Mouse (Mus musculus): ENCODE measurements around the gene Thrap3. TPM values are rescaled to one million over a fixed set of nuclear protein-coding genes. Genes with fewer than 3 reads are reported as not detected.

Thrap3 gene
- polyA plus RNA-seq, 1 experiment from 2014 or later: 255 TPM

DNA sequence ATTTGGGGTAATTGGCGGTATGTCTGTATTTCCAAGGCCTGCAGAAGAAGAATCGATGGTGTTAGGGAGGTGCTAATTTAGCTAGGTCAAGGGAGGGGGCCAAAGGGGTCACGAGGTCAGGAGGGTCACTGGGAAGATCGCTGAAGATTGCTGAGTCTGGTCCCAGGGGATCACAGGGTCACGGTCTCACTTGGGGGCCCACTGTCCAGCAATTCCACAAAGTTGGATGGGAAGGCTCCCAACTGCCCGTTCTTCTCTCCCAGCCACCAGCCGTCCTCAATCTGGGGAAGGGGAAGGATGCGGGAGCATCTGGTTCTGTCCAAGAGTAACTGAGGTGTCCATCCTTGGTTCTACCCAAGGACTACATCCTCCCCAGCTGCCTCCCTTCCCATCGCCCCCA is 40.6 kb downstream of the Thrap3 start:
- H3K27ac ChIP-seq: no peak overlapping the region
- no peaks in the 10 kb centered on the region for H3K27me3 ChIP-seq
- H3K4me3 ChIP-seq: peak overlapping the region; percentile 48; the same call in 1 of the 2 replicates
- ATAC-seq (ENCODE audit: low FRiP score): peak; percentile 18; the same call in 1 of the 2 replicates
- peak overlapping the region; percentile 98 for H3K4me2 ChIP-seq (replicated peaks)
- H3K9ac ChIP-seq: no peak overlapping the region; the same call in 1 of the 2 replicates
- H3K36me3 ChIP-seq: peaks cover 17% of the 10 kb centered on the region
- no peaks in the 10 kb centered on the region for H3K9me3 ChIP-seq (replicated peaks)
- H3K4me1 ChIP-seq: peaks cover 13% of the 10 kb centered on the region
- 63% methylated on average over 9 of the region's 9 CpGs for WGBS

GRCm38 (mm10) chr4:126161456-126161855 is 41.1 kb downstream of the Thrap3 start:
- Histone ChIP-seq H3K9ac (no peak overlapping the region), H3K4me3 (no peak overlapping the region), H3K27me3 (no peaks in the 10 kb centered on the region), H3K4me1 (peaks cover 13% of the 10 kb centered on the region), H3K4me2 (replicated peaks) (no peak overlapping the region), H3K9me3 (replicated peaks) (no peaks in the 10 kb centered on the region), H3K27ac (no peak overlapping the region), H3K36me3 (peaks cover 11% of the 10 kb centered on the region)
- ATAC-seq (ENCODE audit: low FRiP score): no peak
- WGBS: 91% methylated on average over 6 of the region's 6 CpGs

DNA sequence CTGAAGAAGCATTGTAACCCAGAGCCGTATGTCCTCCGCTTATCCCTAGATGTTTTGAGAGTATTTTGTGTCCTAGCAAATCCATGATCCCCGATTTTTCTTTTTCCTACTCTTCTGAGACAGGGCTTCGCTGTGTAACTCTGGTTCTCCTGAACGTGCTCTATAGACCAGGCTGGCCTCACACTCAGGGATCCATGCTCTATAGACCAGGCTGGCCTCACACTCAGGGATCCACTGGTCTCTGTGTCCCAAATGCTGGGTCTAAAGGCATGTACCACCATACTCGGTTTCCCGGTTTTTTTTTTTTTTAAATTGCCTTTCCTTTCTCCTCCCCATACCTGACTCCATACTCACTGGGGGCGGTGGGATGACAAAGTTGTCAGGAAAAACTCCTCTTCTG is 41.6 kb downstream of the Thrap3 start:
- H3K9ac ChIP-seq: no peak overlapping the region
- no peak overlapping the region for H3K4me3 ChIP-seq
- H3K36me3 ChIP-seq: peaks cover 6% of the 10 kb centered on the region
- no peak overlapping the region for H3K4me2 ChIP-seq (replicated peaks)
- H3K9me3 ChIP-seq (replicated peaks): no peaks in the 10 kb centered on the region
- H3K4me1 ChIP-seq: peaks cover 13% of the 10 kb centered on the region
- 90% methylated on average over 8 of the region's 8 CpGs for WGBS
- H3K27ac ChIP-seq: no peak overlapping the region
- ATAC-seq (ENCODE audit: low FRiP score): no peak
- H3K27me3 ChIP-seq: no peaks in the 10 kb centered on the region

DNA sequence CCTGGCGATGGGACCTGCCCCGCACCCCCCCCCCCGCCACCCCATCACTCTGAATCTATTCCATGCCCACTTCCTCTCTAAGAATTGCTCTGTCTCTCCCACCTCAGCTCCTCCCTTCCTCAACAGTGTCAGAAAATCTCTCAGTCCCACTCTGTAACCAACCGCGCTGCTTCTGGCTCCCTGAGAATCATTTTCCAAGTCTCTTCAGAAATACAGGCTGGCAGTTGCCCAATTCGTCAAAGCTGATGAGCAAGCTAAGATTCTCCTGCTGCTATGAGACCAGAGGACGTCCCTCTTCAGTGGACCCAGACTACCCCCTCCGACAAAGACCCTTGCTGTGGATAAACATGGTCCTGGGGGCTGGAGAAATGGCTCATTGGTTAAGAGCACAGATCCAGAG is 43.1 kb downstream of the Thrap3 start:
- Histone ChIP-seq H3K27me3 (no peaks in the 10 kb centered on the region), H3K4me3 (no peak overlapping the region), H3K9me3 (replicated peaks) (no peaks in the 10 kb centered on the region), H3K36me3 (no peaks in the 10 kb centered on the region), H3K9ac (no peak overlapping the region), H3K4me1 (peaks cover 13% of the 10 kb centered on the region), H3K27ac (no peak overlapping the region), H3K4me2 (replicated peaks) (no peak overlapping the region)
- WGBS: 77% methylated on average over 7 of the region's 8 CpGs
- no peak for ATAC-seq (ENCODE audit: low FRiP score)

DNA sequence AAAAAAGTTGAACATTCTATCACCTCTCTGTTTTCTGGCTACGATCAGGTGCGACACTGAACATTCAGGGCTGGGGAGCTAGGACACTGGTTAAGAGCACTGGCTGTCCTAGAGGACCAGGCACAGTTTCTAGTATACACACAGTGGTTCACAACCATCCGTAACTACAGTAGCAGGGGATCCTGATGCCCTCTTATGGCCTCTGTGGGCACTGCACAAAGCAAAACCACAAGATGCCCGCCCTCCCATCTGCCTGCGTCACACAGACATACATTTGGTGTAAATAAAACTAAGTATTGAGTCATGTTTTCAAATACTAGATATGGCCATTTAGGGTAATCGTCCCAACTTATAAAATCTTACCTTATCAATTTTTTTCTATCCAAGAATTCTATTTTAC is 45.0 kb downstream of the Thrap3 start:
- Histone ChIP-seq H3K27ac (no peak overlapping the region), H3K4me2 (replicated peaks) (no peak overlapping the region), H3K36me3 (no peaks in the 10 kb centered on the region), H3K27me3 (no peaks in the 10 kb centered on the region), H3K4me3 (no peak overlapping the region), H3K9me3 (replicated peaks) (no peaks in the 10 kb centered on the region), H3K9ac (no peak overlapping the region), H3K4me1 (0 out of 2 replicates have a peak, but pooled peaks cover under 1% of the 10 kb centered on the region)
- WGBS: 89% methylated on average over 6 of the region's 6 CpGs
- no peak for ATAC-seq (ENCODE audit: low FRiP score)

DNA sequence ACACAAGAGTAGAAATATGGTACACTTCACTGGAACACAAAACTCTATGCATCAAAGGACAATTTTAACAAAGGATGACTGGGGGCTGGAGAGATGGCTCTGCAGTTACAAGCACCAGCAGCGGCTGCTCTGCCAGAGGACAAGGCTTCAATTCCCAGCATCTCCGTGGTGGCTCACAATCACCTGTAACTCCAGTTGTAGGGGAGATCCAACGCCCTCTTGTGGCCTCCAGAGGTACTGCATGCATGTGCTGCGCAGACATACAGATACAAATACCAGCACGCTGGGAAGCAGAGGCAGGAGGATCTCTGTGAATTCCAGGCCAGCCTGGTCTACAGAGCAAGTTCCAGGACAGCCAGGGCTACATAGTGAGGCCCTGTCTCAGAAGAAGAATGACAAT is 45.9 kb downstream of the Thrap3 start:
- Histone ChIP-seq H3K4me3 (no peak overlapping the region), H3K4me2 (replicated peaks) (no peak overlapping the region), H3K27me3 (0 out of 2 replicates have a peak, but pooled peaks cover 3% of the 10 kb centered on the region), H3K9me3 (replicated peaks) (no peaks in the 10 kb centered on the region), H3K27ac (0 out of 2 replicates have a peak overlapping the region, but pooled peaks have one; percentile 9), H3K36me3 (no peaks in the 10 kb centered on the region), H3K9ac (no peak overlapping the region), H3K4me1 (no peaks in the 10 kb centered on the region)
- ATAC-seq (ENCODE audit: low FRiP score): no peak
- WGBS: 57% methylated on average over 5 of the region's 5 CpGs

- 76% methylated on average over 2 of the region's 2 CpGs for WGBS
- Histone ChIP-seq H3K4me1 (no peaks in the 10 kb centered on the region), H3K4me3 (no peak overlapping the region), H3K9ac (no peak overlapping the region), H3K36me3 (no peaks in the 10 kb centered on the region), H3K4me2 (replicated peaks) (no peak overlapping the region), H3K27me3 (peaks cover 10% of the 10 kb centered on the region; the same call in 1 of the 2 replicates), H3K9me3 (replicated peaks) (no peaks in the 10 kb centered on the region), H3K27ac (peak overlapping the region; percentile 9)
- ATAC-seq (ENCODE audit: low FRiP score): no peak
Measured at GRCm38 (mm10) chr4:126155869-126156268, 46.7 kb downstream of the Thrap3 start.

DNA sequence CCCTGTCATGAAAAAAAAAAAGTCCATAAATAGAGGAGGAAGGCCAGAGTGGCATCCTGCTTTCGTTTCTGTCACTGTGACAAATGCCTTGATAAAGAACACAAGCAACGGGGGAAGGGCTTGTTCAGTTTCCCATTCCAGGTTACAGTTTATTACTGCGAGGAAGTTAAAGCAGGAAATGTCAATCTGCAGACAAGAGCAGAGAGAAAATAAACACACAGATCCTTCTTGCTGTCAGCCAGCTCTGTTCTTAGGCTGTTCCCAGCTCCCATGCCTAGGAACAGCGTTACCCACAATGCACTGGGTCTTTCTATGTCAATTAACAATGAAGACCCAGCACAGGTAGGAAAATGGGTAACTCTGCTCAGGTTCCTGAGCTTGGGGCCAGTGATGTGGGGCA is 47.4 kb downstream of the Thrap3 start:
- Histone ChIP-seq H3K9me3 (replicated peaks) (no peaks in the 10 kb centered on the region), H3K4me1 (peaks cover 4% of the 10 kb centered on the region; the same call in 1 of the 2 replicates), H3K9ac (no peak overlapping the region), H3K4me2 (replicated peaks) (no peak overlapping the region), H3K36me3 (no peaks in the 10 kb centered on the region), H3K27me3 (peaks cover 17% of the 10 kb centered on the region), H3K4me3 (no peak overlapping the region), H3K27ac (peak overlapping the region; percentile 9; the same call in 1 of the 2 replicates)
- 58% methylated on average over 4 of the region's 4 CpGs for WGBS
- no peak for ATAC-seq (ENCODE audit: low FRiP score)

- Histone ChIP-seq H3K4me2 (replicated peaks) (no peak overlapping the region), H3K36me3 (no peaks in the 10 kb centered on the region), H3K9me3 (replicated peaks) (no peaks in the 10 kb centered on the region), H3K4me1 (peaks cover 23% of the 10 kb centered on the region), H3K9ac (no peak overlapping the region), H3K27me3 (peaks cover 40% of the 10 kb centered on the region), H3K27ac (no peak overlapping the region), H3K4me3 (no peak overlapping the region)
- ATAC-seq (ENCODE audit: low FRiP score): no peak
- 67% methylated on average over 14 of the region's 14 CpGs for whole genome bisulfite sequencing
Measured at GRCm38 (mm10) chr4:126152864-126153263, 49.7 kb downstream of the Thrap3 start.

DNA sequence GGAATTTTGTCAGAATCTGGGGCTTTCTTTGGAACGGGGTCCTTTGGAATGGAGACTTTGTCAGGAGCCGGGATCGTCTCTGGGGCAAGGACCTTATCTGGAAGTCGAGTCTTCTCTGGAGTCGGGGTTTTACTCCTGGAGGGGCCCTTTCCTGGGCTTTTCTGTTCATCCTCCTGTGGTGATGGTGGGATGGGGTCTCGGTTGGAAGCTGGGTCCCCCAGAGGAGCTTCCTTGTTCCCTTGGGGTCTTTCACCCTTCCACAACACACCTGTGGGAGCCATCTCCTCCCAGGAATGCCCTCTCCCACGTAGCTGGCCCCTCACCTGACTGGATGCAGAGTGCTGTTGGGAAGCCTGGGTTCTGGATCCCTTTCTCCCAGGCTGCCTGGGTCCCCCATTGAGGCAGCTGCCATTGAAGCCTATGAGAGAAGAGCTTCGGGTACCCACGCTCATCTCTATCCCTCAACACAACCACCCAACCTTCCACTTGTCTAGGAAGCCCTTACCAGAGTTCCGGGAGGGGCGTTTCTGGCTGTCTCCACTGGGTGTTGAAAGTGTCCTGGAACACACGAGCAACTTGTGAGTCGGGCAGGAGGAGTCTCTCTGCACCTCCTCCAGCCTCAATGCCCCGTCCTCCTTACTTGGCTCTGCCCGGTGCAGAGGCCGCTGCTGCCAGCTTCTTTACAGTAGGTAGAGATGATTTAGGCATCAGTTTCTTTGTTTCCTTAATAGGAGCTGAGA is 50.7 kb downstream of the Thrap3 start:
- ATAC-seq (ENCODE audit: low FRiP score): no peak
- Histone ChIP-seq H3K9me3 (replicated peaks) (no peaks in the 10 kb centered on the region), H3K36me3 (no peaks in the 10 kb centered on the region), H3K9ac (no peak overlapping the region), H3K4me2 (replicated peaks) (no peak overlapping the region), H3K4me3 (no peak overlapping the region), H3K27ac (no peak overlapping the region), H3K27me3 (peaks cover 46% of the 10 kb centered on the region), H3K4me1 (peaks cover 30% of the 10 kb centered on the region)
- WGBS: 85% methylated on average over 16 of the region's 16 CpGs

- peaks cover 50% of the 10 kb centered on the region for H3K27me3 ChIP-seq
- no peaks in the 10 kb centered on the region for H3K36me3 ChIP-seq
- H3K9me3 ChIP-seq (replicated peaks): no peaks in the 10 kb centered on the region
- no peak overlapping the region for H3K4me3 ChIP-seq
- no peak for ATAC-seq (ENCODE audit: low FRiP score)
- WGBS: 70% methylated on average over 5 of the region's 6 CpGs
- peaks cover 30% of the 10 kb centered on the region for H3K4me1 ChIP-seq
- peak overlapping the region; percentile 73; the same call in 1 of the 2 replicates for H3K4me2 ChIP-seq (replicated peaks)
- no peak overlapping the region for H3K9ac ChIP-seq
- peak overlapping the region; percentile 56; the same call in 1 of the 2 replicates for H3K27ac ChIP-seq
Measured at GRCm38 (mm10) chr4:126150949-126151320, 51.6 kb downstream of the Thrap3 start.

- Histone ChIP-seq H3K9ac (no peak overlapping the region), H3K36me3 (no peaks in the 10 kb centered on the region), H3K4me3 (peak overlapping the region; percentile 52; the same call in 1 of the 2 replicates), H3K9me3 (replicated peaks) (no peaks in the 10 kb centered on the region), H3K27ac (peak overlapping the region; percentile 56), H3K4me1 (peaks cover 30% of the 10 kb centered on the region), H3K27me3 (peaks cover 50% of the 10 kb centered on the region), H3K4me2 (replicated peaks) (peak overlapping the region; percentile 73)
- WGBS: 49% methylated on average over 16 of the region's 16 CpGs
- ATAC-seq (ENCODE audit: low FRiP score): no peak
Measured at GRCm38 (mm10) chr4:126150297-126150948, 52.1 kb downstream of the Thrap3 start.
